8 mouse cellular contexts compared by ENCODE assay signal in genomic region chr16:10834911-10835587, GRCm38 (mm10). TPM values are rescaled to one million over a fixed set of nuclear protein-coding genes. Genes with fewer than 3 reads are reported as not detected.
DNase-seq lines count a peak whose midpoint lies in the region; ATAC-seq and TF ChIP-seq lines count a peak whose summit lies in the region.

Rmi2 (plus strand) TSS chr16:10835059.

- TF ChIP-seq CTCF in bone marrow, adult 2 months (IDR thresholded peaks at IDR 0.05; ENCODE audit: control insufficient read depth, insufficient read depth, low read length) = no peak
- TF ChIP-seq CTCF in spleen, adult 2 months (IDR thresholded peaks at IDR 0.05; ENCODE audit: extremely low read depth, insufficient read depth, insufficient read length, insufficient replicate concordance) = no peak

- no peaks in the 10 kb centered on the region for H3K9me3 ChIP-seq in embryonic facial prominence, embryonic 14.5 days (ENCODE audit: control insufficient read depth, low read length)
- H3K9me3 ChIP-seq in kidney, embryonic 14.5 days (ENCODE audit: control insufficient read depth, low read length) = no peaks in the 10 kb centered on the region
- H3K9me3 ChIP-seq in limb, embryonic 14.5 days (ENCODE audit: control insufficient read depth, low read length) = no peaks in the 10 kb centered on the region
- no peaks in the 10 kb centered on the region for H3K9me3 ChIP-seq in midbrain, embryonic 16.5 days (replicated peaks; ENCODE audit: control insufficient read depth, low read length, poor library complexity, severe bottlenecking)

- peak within 1 kb of the TSS; percentile 82 for H3K9ac ChIP-seq in embryonic facial prominence, embryonic 14.5 days (ENCODE audit: low read depth, low read length)
- peak within 1 kb of the TSS; percentile 70 for H3K9ac ChIP-seq in kidney, embryonic 14.5 days (ENCODE audit: low read depth, low read length)
- peak within 1 kb of the TSS; percentile 87 for H3K9ac ChIP-seq in limb, embryonic 14.5 days (ENCODE audit: low read depth, low read length, severe bottlenecking)
- peak within 1 kb of the TSS; percentile 66 for H3K9ac ChIP-seq in midbrain, embryonic 16.5 days (ENCODE audit: low read depth, low read length)

- peak; percentile 93 for ATAC-seq in embryonic facial prominence, embryonic 14.5 days (ENCODE audit: low read depth)
- peak; percentile 95 for ATAC-seq in kidney, embryonic 14.5 days (ENCODE audit: low FRiP score, low TSS enrichment)
- ATAC-seq in limb, embryonic 14.5 days (ENCODE audit: low FRiP score, low read depth) = peak; percentile 94
- peak; percentile 96 for ATAC-seq in midbrain, embryonic 16.5 days

- H3K4me2 ChIP-seq in embryonic facial prominence, embryonic 14.5 days (ENCODE audit: low read depth, low read length) = peak within 1 kb of the TSS; percentile 95
- H3K4me2 ChIP-seq in kidney, embryonic 14.5 days (replicated peaks; ENCODE audit: low read depth, low read length) = peak within 1 kb of the TSS; percentile 86
- H3K4me2 ChIP-seq in limb, embryonic 14.5 days (replicated peaks; ENCODE audit: low read depth, low read length, severe bottlenecking) = peak within 1 kb of the TSS; percentile 82
- peak within 1 kb of the TSS; percentile 90 for H3K4me2 ChIP-seq in midbrain, embryonic 16.5 days (ENCODE audit: low read length)

- H3K27me3 ChIP-seq in embryonic facial prominence, embryonic 14.5 days (replicated peaks; ENCODE audit: control insufficient read depth, insufficient read depth, low read length) = no peaks in the 10 kb centered on the region
- H3K27me3 ChIP-seq in kidney, embryonic 14.5 days (ENCODE audit: control insufficient read depth, insufficient read depth, low read length) = no peaks in the 10 kb centered on the region
- no peaks in the 10 kb centered on the region for H3K27me3 ChIP-seq in limb, embryonic 14.5 days (ENCODE audit: control insufficient read depth, insufficient read depth, low read length)
- H3K27me3 ChIP-seq in midbrain, embryonic 16.5 days (ENCODE audit: control insufficient read depth, insufficient read depth, low read depth, low read length) = no peaks in the 10 kb centered on the region
- no peaks in the 10 kb centered on the region for H3K27me3 ChIP-seq in spleen, adult 2 months (ENCODE audit: control insufficient read depth, insufficient read depth, low read length)

- no peaks in the 10 kb centered on the region for H3K36me3 ChIP-seq in embryonic facial prominence, embryonic 14.5 days (ENCODE audit: control insufficient read depth, insufficient read depth, low read length)
- no peaks in the 10 kb centered on the region for H3K36me3 ChIP-seq in kidney, embryonic 14.5 days (ENCODE audit: control insufficient read depth, insufficient read depth, low read length)
- no peaks in the 10 kb centered on the region for H3K36me3 ChIP-seq in limb, embryonic 14.5 days (ENCODE audit: control insufficient read depth, insufficient read depth, low read length)
- no peaks in the 10 kb centered on the region for H3K36me3 ChIP-seq in midbrain, embryonic 16.5 days (ENCODE audit: control insufficient read depth, insufficient read depth, low read length)
- H3K36me3 ChIP-seq in spleen, adult 2 months (ENCODE audit: control insufficient read depth, insufficient read depth, low read length) = no peaks in the 10 kb centered on the region

- peak within 1 kb of the TSS; percentile 79 for H3K4me3 ChIP-seq in bone marrow, adult 2 months (replicated peaks; ENCODE audit: control insufficient read depth, low read depth, low read length)
- H3K4me3 ChIP-seq in embryonic facial prominence, embryonic 14.5 days (ENCODE audit: low read depth, low read length) = peak within 1 kb of the TSS; percentile 80
- H3K4me3 ChIP-seq in kidney, embryonic 14.5 days (ENCODE audit: low read length) = peak within 1 kb of the TSS; percentile 79
- peak within 1 kb of the TSS; percentile 82 for H3K4me3 ChIP-seq in limb, embryonic 14.5 days (replicated peaks; ENCODE audit: low read length)
- peak within 1 kb of the TSS; percentile 84 for H3K4me3 ChIP-seq in midbrain, embryonic 16.5 days (ENCODE audit: low read depth, low read length)
- H3K4me3 ChIP-seq in spleen, adult 2 months (ENCODE audit: extremely low read depth, insufficient read depth, insufficient read length) = peak within 1 kb of the TSS; percentile 89

- peak; percentile 23; the same call in 1 of the 2 replicates for TF ChIP-seq POLR2A in bone marrow, adult 2 months (IDR thresholded peaks at IDR 0.05; ENCODE audit: borderline replicate concordance, control insufficient read depth, low read depth, low read length)
- TF ChIP-seq POLR2A in limb, embryonic 14.5 days (IDR thresholded peaks at IDR 0.05; ENCODE audit: borderline replicate concordance, extremely low read depth, insufficient read depth, insufficient read length) = no peak
- TF ChIP-seq POLR2A in spleen, adult 2 months (IDR thresholded peaks at IDR 0.05; ENCODE audit: low read depth, low read length) = no peak

- DNase-seq in A20 (ENCODE audit: low read depth, low spot score) = peak; percentile 93
- DNase-seq in embryonic facial prominence, embryonic 14.5 days (ENCODE audit: low spot score) = peak; percentile 94
- DNase-seq in heart, adult 9 months (ENCODE audit: low spot score in 2 of 2) = peak; percentile 81 to 85
- peak; percentile 86 for DNase-seq in limb, embryonic 14.5 days (ENCODE audit: low spot score)
- peak; percentile 47 to 87 for DNase-seq in spleen, adult 2 months (ENCODE audit: low read depth in 1 of 2, low spot score in 2 of 2)

- peaks cover 14% of the 10 kb centered on the region for H3K4me1 ChIP-seq in bone marrow, adult 2 months (ENCODE audit: control insufficient read depth, insufficient read depth, low read length)
- peaks cover 14% of the 10 kb centered on the region for H3K4me1 ChIP-seq in embryonic facial prominence, embryonic 14.5 days (ENCODE audit: control insufficient read depth, insufficient read depth, low read length)
- peaks cover 19% of the 10 kb centered on the region for H3K4me1 ChIP-seq in kidney, embryonic 14.5 days (ENCODE audit: control insufficient read depth, insufficient read depth, low read length)
- peaks cover 18% of the 10 kb centered on the region for H3K4me1 ChIP-seq in limb, embryonic 14.5 days (ENCODE audit: control insufficient read depth, insufficient read depth, low read length)
- peaks cover 8% of the 10 kb centered on the region for H3K4me1 ChIP-seq in midbrain, embryonic 16.5 days (ENCODE audit: control insufficient read depth, insufficient read depth, low read length)
- H3K4me1 ChIP-seq in spleen, adult 2 months (ENCODE audit: control insufficient read depth, insufficient read depth, insufficient read length) = peaks cover 9% of the 10 kb centered on the region; the same call in 1 of the 2 replicates

- H3K27ac ChIP-seq in bone marrow, adult 2 months (ENCODE audit: control insufficient read depth, insufficient read depth, low read depth, low read length, poor library complexity) = peak within 1 kb of the TSS; percentile 89
- peak within 1 kb of the TSS; percentile 88 for H3K27ac ChIP-seq in embryonic facial prominence, embryonic 14.5 days (replicated peaks; ENCODE audit: low read depth, low read length)
- H3K27ac ChIP-seq in kidney, embryonic 14.5 days (ENCODE audit: low read depth, low read length) = peak within 1 kb of the TSS; percentile 62; the same call in 1 of the 2 replicates
- H3K27ac ChIP-seq in limb, embryonic 14.5 days (replicated peaks; ENCODE audit: low read depth, low read length) = peak within 1 kb of the TSS; percentile 91
- no peak within 1 kb of the TSS for H3K27ac ChIP-seq in midbrain, embryonic 16.5 days (ENCODE audit: low read length)
- H3K27ac ChIP-seq in spleen, adult 2 months (ENCODE audit: insufficient read depth, low read length) = peak within 1 kb of the TSS; percentile 72

- under 1% methylated on average over 68 of the region's 69 CpGs for WGBS in bone marrow, adult 2 months
- under 1% methylated on average over 32 of the region's 69 CpGs for WGBS in embryonic facial prominence, embryonic 14.5 days
- under 1% methylated on average over 61 of the region's 69 CpGs for WGBS in kidney, embryonic 14.5 days
- WGBS in limb, embryonic 14.5 days = 1% methylated on average over 31 of the region's 69 CpGs
- under 1% methylated on average over 63 of the region's 69 CpGs for WGBS in midbrain, embryonic 16.5 days
- WGBS in spleen, adult 2 months = under 1% methylated on average over 66 of the region's 69 CpGs

RNA-seq across cellular contexts. Expression of gene Rmi2, which starts in this region (rescaled TPM):
- 3.8 and 4.8 TPM in 2 replicates for polyA plus RNA-seq in bone marrow, adult 2 months (2011; ENCODE audit: insufficient read depth, insufficient read length, low replicate concordance, missing spikeins)
- 2.0 and 3.3 TPM in 2 replicates for polyA plus RNA-seq in embryonic facial prominence, embryonic 14.5 days (2014; fragmentation: Nextera tagmentation; extraction: Ambion mirVana)
- 6.0 and 6.2 TPM in 2 replicates for polyA plus RNA-seq in kidney, embryonic 14.5 days (2014; fragmentation: Nextera tagmentation; extraction: Ambion mirVana)
- polyA plus RNA-seq in limb, embryonic 14.5 days (2012; rRNA removed) = 7.3 and 7.7 TPM in 2 replicates
- polyA plus RNA-seq in limb, embryonic 14.5 days (2014; fragmentation: Nextera tagmentation; extraction: Ambion mirVana) = 3.2 and 3.4 TPM in 2 replicates
- 0.31 and 0.39 TPM in 2 replicates for polyA plus RNA-seq in midbrain, embryonic 16.5 days (2015; fragmentation: Nextera tagmentation; extraction: Ambion mirVana)
- 1.9 and 6.8 TPM in 2 replicates for polyA plus RNA-seq in spleen, adult 2 months (2012; rRNA removed)

Comparison
In these comparisons a context has a peak if more than half of its experiments do, and no peak if none do; other contexts are left out.
1. Peak in ATAC-seq, H3K4me3 ChIP-seq, H3K9ac ChIP-seq and H3K4me2 ChIP-seq in midbrain, embryonic 16.5 days; RNA of the gene not detected or under 1 TPM.